9 mouse cellular contexts compared by ENCODE assay signal in the genomic region with DNA sequence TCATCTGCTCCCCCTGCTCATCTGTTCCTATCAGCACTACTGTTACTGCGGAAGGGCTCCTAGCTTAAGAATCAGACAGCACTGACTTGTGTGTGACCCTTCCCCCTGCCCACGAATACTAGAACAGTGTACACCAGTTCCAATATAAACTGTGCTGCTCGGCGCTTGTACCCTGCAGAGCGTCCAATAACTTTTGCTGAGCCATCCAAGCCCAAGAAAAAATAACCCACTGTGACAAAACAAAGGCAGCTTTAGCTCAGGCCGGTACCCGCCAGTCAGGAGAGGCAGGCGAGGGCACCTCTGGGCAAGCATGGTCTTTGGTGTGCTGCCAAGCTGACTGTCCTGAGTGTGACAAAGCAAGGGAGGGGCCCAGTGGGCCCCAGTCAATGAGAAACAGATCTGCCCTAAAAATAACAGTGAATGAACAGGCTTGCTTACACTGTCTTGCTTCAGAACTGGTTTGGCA.
DNase-seq lines count a peak whose midpoint lies in the region; ATAC-seq and TF ChIP-seq lines count a peak whose summit lies in the region.
"Had no signal": no experiment of that assay in that cellular context is flagged by ENCODE, and none has a peak within 500 bp of the region (broad histone marks: within the 10 kb centered on the region; RNA-seq: fewer than 3 reads in every experiment).

No protein-coding gene starts in this region.

- TF ChIP-seq POLR2A in thymus, adult 2 months (IDR thresholded peaks at IDR 0.05; ENCODE audit: control insufficient read depth, extremely low read depth, insufficient read depth, low read length, poor library complexity), result no peak

- WGBS in thymus, adult 2 months, result 68% methylated on average over 8 of the region's 8 CpGs
- whole genome bisulfite sequencing in stomach, postnatal 0 days, result 29% methylated on average over 8 of the region's 8 CpGs

- TF ChIP-seq EP300 in stomach, postnatal 0 days (optimal IDR thresholded peaks at IDR 0.05), result no peak

- peak; percentile 9 for DNase-seq in cerebellum, adult 11 months
- DNase-seq in cerebellum, adult 8-10 months, result no peak
- DNase-seq in thymus, adult 2 months, result peak; percentile 4
- DNase-seq in thymus, postnatal 10 days (ENCODE audit: low spot score in 2 of 2), result no peak
- peak; percentile 55 to 61 for DNase-seq in heart, postnatal 36 days
- peak; percentile 37 to 62 for DNase-seq in left cerebral cortex, postnatal 14 days (ENCODE audit: low spot score in 2 of 2)
- DNase-seq in stomach, postnatal 0 days (ENCODE audit: low spot score), result no peak
- DNase-seq in thymus, postnatal 0 days (ENCODE audit: low spot score), result no peak

- H3K27me3 ChIP-seq in thymus, adult 2 months (ENCODE audit: control insufficient read depth, insufficient read depth, low read length), result no peaks in the 10 kb centered on the region
- no peaks in the 10 kb centered on the region for H3K27me3 ChIP-seq in stomach, postnatal 0 days (ENCODE audit: control insufficient read depth, insufficient read depth, low read length)

- no peak overlapping the region for H3K4me2 ChIP-seq in stomach, postnatal 0 days (replicated peaks; ENCODE audit: low read depth)

- intact Hi-C loops in heart, postnatal 36 days (cut with DNase I), result no loop called here
- intact Hi-C loops in left cerebral cortex, postnatal 14 days (cut with DNase I), result no loop called here

- H3K9ac ChIP-seq in stomach, postnatal 0 days (ENCODE audit: low read length), result 0 out of 2 replicates have a peak overlapping the region, but pooled peaks have one; percentile 32
- H3K9ac ChIP-seq: liver, embryonic 14.5 days had no signal

- no peaks in the 10 kb centered on the region for H3K9me3 ChIP-seq in stomach, postnatal 0 days (ENCODE audit: control insufficient read depth, low read length)

- TF ChIP-seq CTCF in thymus, adult 2 months (IDR thresholded peaks at IDR 0.05; ENCODE audit: borderline replicate concordance, control insufficient read depth, extremely low read depth, insufficient read depth, low read length, poor library complexity), result no peak
- TF ChIP-seq CTCF in stomach, postnatal 0 days (IDR thresholded peaks at IDR 0.05; ENCODE audit: low read depth), result no peak

- no peak overlapping the region for H3K4me3 ChIP-seq in thymus, adult 2 months (ENCODE audit: control insufficient read depth, insufficient read depth, low read length)
- H3K4me3 ChIP-seq in stomach, postnatal 0 days (ENCODE audit: low read depth, low read length), result no peak overlapping the region

- peaks cover 43% of the 10 kb centered on the region for H3K4me1 ChIP-seq in thymus, adult 2 months (replicated peaks; ENCODE audit: control insufficient read depth, insufficient read depth, low read length)
- 0 out of 2 replicates have a peak, but pooled peaks cover 2% of the 10 kb centered on the region for H3K4me1 ChIP-seq in stomach, postnatal 0 days (replicated peaks; ENCODE audit: control insufficient read depth, insufficient read depth)

- ATAC-seq in stomach, postnatal 0 days (ENCODE audit: low FRiP score, low TSS enrichment), result peak; percentile 49; the same call in 1 of the 2 replicates

- no peaks in the 10 kb centered on the region for H3K36me3 ChIP-seq in thymus, adult 2 months (ENCODE audit: control insufficient read depth, insufficient read depth, low read length)
- no peaks in the 10 kb centered on the region for H3K36me3 ChIP-seq in stomach, postnatal 0 days (ENCODE audit: control insufficient read depth, insufficient read depth, low read length)

- H3K27ac ChIP-seq in thymus, adult 2 months (ENCODE audit: control insufficient read depth, insufficient read depth, low read length), result peak overlapping the region; percentile 64; the same call in 1 of the 2 replicates
- no peak overlapping the region for H3K27ac ChIP-seq in stomach, postnatal 0 days (replicated peaks)
- H3K27ac ChIP-seq: liver, embryonic 14.5 days had no signal

Comparison
In these comparisons a context has a peak if more than half of its experiments do, and no peak if none do; other contexts are left out.
1. DNase-seq: peak in cerebellum, adult 11 months (single experiment), thymus, adult 2 months (single experiment), heart, postnatal 36 days (2 of 2) and left cerebral cortex, postnatal 14 days (2 of 2); none in cerebellum, adult 8-10 months (single experiment), thymus, postnatal 10 days (0 of 2), stomach, postnatal 0 days (single experiment) and thymus, postnatal 0 days (single experiment).